Mouse (Mus musculus) spleen, adult 2 months (tissue): Measurements from ENCODE around the gene Ppard.

ENCODE experiments used
- CTCF ChIP-seq: fragments of 200-500 bp; IDR thresholded peaks from 2 replicates; pipeline ENCODE4 v1.5.1; 2011; ENCODE audit warnings: mild to moderate bottlenecking, inconsistent platforms; ENCODE audit not compliant: insufficient read depth, insufficient read length, insufficient replicate concordance; ENCODE audit errors: extremely low read depth
- POLR2A ChIP-seq: fragments of 200-500 bp; IDR thresholded peaks from 2 replicates; pipeline ENCODE4 v1.6.1; 2011; ENCODE audit warnings: low read depth, low read length, inconsistent platforms

GRCm38 (mm10) chr17:28224615-28225014 lies 7.9 kb upstream of the Ppard start:
- TF ChIP-seq CTCF (no peak), POLR2A (no peak)
